In the genomic region with DNA sequence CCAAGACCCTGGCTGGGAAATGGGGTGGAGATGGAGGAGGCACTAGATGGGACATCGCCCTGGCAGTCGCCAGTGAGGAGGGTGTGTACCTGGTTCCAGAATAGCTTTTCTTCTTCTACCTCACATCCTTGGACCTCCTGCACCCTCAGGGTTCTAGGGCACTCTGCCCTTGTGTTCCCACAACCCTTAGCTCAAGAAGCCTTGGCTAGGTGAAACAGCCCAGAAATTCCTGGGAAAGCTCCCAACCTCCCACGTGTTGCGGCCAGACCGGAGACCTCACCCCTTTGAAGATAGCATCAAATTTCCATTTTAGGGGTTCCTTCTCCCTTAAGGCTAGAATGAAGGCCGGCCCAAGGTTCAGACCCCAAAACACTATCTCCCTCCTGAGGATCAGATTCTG, we compare ENCODE assay signal across 9 mouse cellular contexts. TPM values are rescaled to one million over a fixed set of nuclear protein-coding genes. Genes with fewer than 3 reads are reported as not detected.
DNase-seq lines count a peak whose midpoint lies in the region; ATAC-seq and TF ChIP-seq lines count a peak whose summit lies in the region.
"Had no signal": no experiment of that assay in that cellular context is flagged by ENCODE, and none has a peak within 500 bp of the region (broad histone marks: within the 10 kb centered on the region; RNA-seq: fewer than 3 reads in every experiment).

No protein-coding gene starts in this region.

- no peak overlapping the region for H3K27ac ChIP-seq in heart, embryonic 12.5 days (ENCODE audit: poor library complexity, severe bottlenecking)
- H3K27ac ChIP-seq in lung, embryonic 16.5 days (ENCODE audit: low read length), result no peak overlapping the region
- H3K27ac ChIP-seq in embryonic facial prominence, embryonic 12.5 days, result no peak overlapping the region
- H3K27ac ChIP-seq in liver, postnatal 0 days (ENCODE audit: low read depth), result no peak overlapping the region

- peak overlapping the region; percentile 55 for H3K4me3 ChIP-seq in heart, embryonic 12.5 days
- H3K4me3 ChIP-seq in lung, embryonic 16.5 days (ENCODE audit: low read length), result peak overlapping the region; percentile 51
- H3K4me3 ChIP-seq in embryonic facial prominence, embryonic 12.5 days, result peak overlapping the region; percentile 47; the same call in 1 of the 2 replicates
- H3K4me3 ChIP-seq in liver, postnatal 0 days (ENCODE audit: low read depth, low read length), result 0 out of 2 replicates have a peak overlapping the region, but pooled peaks have one; percentile 47

- peaks cover 27% of the 10 kb centered on the region for H3K4me1 ChIP-seq in heart, embryonic 12.5 days (replicated peaks)
- peaks cover 13% of the 10 kb centered on the region for H3K4me1 ChIP-seq in lung, embryonic 16.5 days (replicated peaks; ENCODE audit: control insufficient read depth, insufficient read depth, low read length)
- H3K4me1 ChIP-seq in embryonic facial prominence, embryonic 12.5 days, result peaks cover 23% of the 10 kb centered on the region
- H3K4me1 ChIP-seq in liver, postnatal 0 days (ENCODE audit: insufficient read depth), result peaks cover 6% of the 10 kb centered on the region

- TF ChIP-seq CTCF in liver, postnatal 0 days (IDR thresholded peaks at IDR 0.05; ENCODE audit: low read depth), result no peak

- no peak for ATAC-seq in heart, embryonic 12.5 days (ENCODE audit: insufficient number of reproducible peaks, low FRiP score)
- no peak for ATAC-seq in lung, embryonic 16.5 days (ENCODE audit: low read depth)
- ATAC-seq in embryonic facial prominence, embryonic 12.5 days (ENCODE audit: insufficient number of reproducible peaks, insufficient read depth, low FRiP score, low TSS enrichment), result no peak
- no peak for ATAC-seq in liver, postnatal 0 days

- intact Hi-C loops in left cerebral cortex, postnatal 14 days (cut with DNase I), result no loop called here

- DNase-seq in heart, adult 9 months (ENCODE audit: low spot score in 2 of 2), result no peak
- DNase-seq in lung, postnatal 4 days, result no peak
- no peak for DNase-seq in liver, postnatal 0 days
- DNase-seq in cerebellum, adult 18-20 months, result no peak
- no peak for DNase-seq in left cerebral cortex, postnatal 14 days (ENCODE audit: low spot score in 2 of 2)

- no peak for TF ChIP-seq EP300 in liver, postnatal 0 days (IDR thresholded peaks at IDR 0.05; ENCODE audit: low read depth)

- H3K9ac ChIP-seq in heart, embryonic 12.5 days, result peak overlapping the region; percentile 60; the same call in 1 of the 2 replicates
- H3K9ac ChIP-seq in lung, embryonic 16.5 days (ENCODE audit: low read length), result no peak overlapping the region; the same call in 1 of the 2 replicates
- H3K9ac ChIP-seq in embryonic facial prominence, embryonic 12.5 days, result 0 out of 2 replicates have a peak overlapping the region, but pooled peaks have one; percentile 50
- 0 out of 2 replicates have a peak overlapping the region, but pooled peaks have one; percentile 58 for H3K9ac ChIP-seq in liver, postnatal 0 days (replicated peaks)

- no peaks in the 10 kb centered on the region for H3K36me3 ChIP-seq in heart, embryonic 12.5 days
- no peaks in the 10 kb centered on the region for H3K36me3 ChIP-seq in lung, embryonic 16.5 days (ENCODE audit: control insufficient read depth, insufficient read depth, low read length)
- H3K36me3 ChIP-seq in embryonic facial prominence, embryonic 12.5 days, result no peaks in the 10 kb centered on the region
- H3K36me3 ChIP-seq in liver, postnatal 0 days (replicated peaks; ENCODE audit: insufficient read depth, low read length), result no peaks in the 10 kb centered on the region

- no peaks in the 10 kb centered on the region for H3K9me3 ChIP-seq in heart, embryonic 12.5 days (replicated peaks)
- H3K9me3 ChIP-seq in lung, embryonic 16.5 days (ENCODE audit: control insufficient read depth, low read length), result no peaks in the 10 kb centered on the region
- no peaks in the 10 kb centered on the region for H3K9me3 ChIP-seq in embryonic facial prominence, embryonic 12.5 days
- no peaks in the 10 kb centered on the region for H3K9me3 ChIP-seq in liver, postnatal 0 days (ENCODE audit: low read length)

- H3K4me2 ChIP-seq in heart, embryonic 12.5 days, result peak overlapping the region; percentile 79
- peak overlapping the region; percentile 62 for H3K4me2 ChIP-seq in lung, embryonic 16.5 days (ENCODE audit: low read depth, low read length)
- H3K4me2 ChIP-seq in embryonic facial prominence, embryonic 12.5 days (replicated peaks), result peak overlapping the region; percentile 71; the same call in 1 of the 2 replicates
- H3K4me2 ChIP-seq in liver, postnatal 0 days (ENCODE audit: low read depth, low read length), result peak overlapping the region; percentile 79

- H3K27me3 ChIP-seq in heart, embryonic 12.5 days (replicated peaks), result peaks cover 63% of the 10 kb centered on the region
- peaks cover 27% of the 10 kb centered on the region for H3K27me3 ChIP-seq in lung, embryonic 16.5 days (ENCODE audit: control insufficient read depth, insufficient read depth, low read depth, low read length)
- peaks cover 33% of the 10 kb centered on the region for H3K27me3 ChIP-seq in embryonic facial prominence, embryonic 12.5 days
- peaks cover 62% of the 10 kb centered on the region for H3K27me3 ChIP-seq in liver, postnatal 0 days (ENCODE audit: insufficient read depth, low read length)

- 36% methylated on average over 6 of the region's 6 CpGs for WGBS in heart, embryonic 12.5 days
- 44% methylated on average over 6 of the region's 6 CpGs for WGBS in lung, embryonic 16.5 days
- WGBS in embryonic facial prominence, embryonic 12.5 days, result 30% methylated on average over 6 of the region's 6 CpGs
- 53% methylated on average over 6 of the region's 6 CpGs for WGBS in liver, postnatal 0 days (ENCODE audit: insufficient replicate concordance)

RNA-seq across cellular contexts. Expression of gene Tent5b, which starts 0.8 kb away (rescaled TPM):
- polyA plus RNA-seq in heart, embryonic 12.5 days (2016; fragmentation: Nextera tagmentation; extraction: Ambion mirVana), result 0.88 and 1.3 TPM in 2 replicates
- polyA plus RNA-seq in lung, embryonic 16.5 days (2015; fragmentation: Nextera tagmentation; extraction: Ambion mirVana), result 1.6 and 1.9 TPM in 2 replicates
- polyA plus RNA-seq in embryonic facial prominence, embryonic 12.5 days (2016; fragmentation: Nextera tagmentation; extraction: Ambion mirVana), result 1.9 and 2.1 TPM in 2 replicates
- 0.07 and 0.08 TPM in 2 replicates for polyA plus RNA-seq in liver, postnatal 0 days (2015; fragmentation: Nextera tagmentation; extraction: Ambion mirVana)
- not detected for total RNA-seq in left cerebral cortex, postnatal 14 days (2021)

RNA-seq across cellular contexts. Expression of gene Trnp1, which starts 17.6 kb away (rescaled TPM):
- 1.2 TPM in 2 replicates for polyA plus RNA-seq in heart, embryonic 12.5 days (2016; fragmentation: Nextera tagmentation; extraction: Ambion mirVana)
- polyA plus RNA-seq in lung, embryonic 16.5 days (2015; fragmentation: Nextera tagmentation; extraction: Ambion mirVana), result 0.18 and 0.79 TPM in 2 replicates
- 4.2 and 4.6 TPM in 2 replicates for polyA plus RNA-seq in embryonic facial prominence, embryonic 12.5 days (2016; fragmentation: Nextera tagmentation; extraction: Ambion mirVana)
- polyA plus RNA-seq in liver, postnatal 0 days (2015; fragmentation: Nextera tagmentation; extraction: Ambion mirVana), result 0.34 TPM in 1 of 2 replicates, not detected in the other
- 100 to 1,000 TPM; 150 to 170 TPM for total RNA-seq in left cerebral cortex, postnatal 14 days (2021)

RNA-seq across cellular contexts. Expression of gene Kdf1, which starts 38.0 kb away (rescaled TPM):
- 0.42 and 0.78 TPM in 2 replicates for polyA plus RNA-seq in heart, embryonic 12.5 days (2016; fragmentation: Nextera tagmentation; extraction: Ambion mirVana)
- polyA plus RNA-seq in lung, embryonic 16.5 days (2015; fragmentation: Nextera tagmentation; extraction: Ambion mirVana), result 30.4 and 33.3 TPM in 2 replicates
- polyA plus RNA-seq in embryonic facial prominence, embryonic 12.5 days (2016; fragmentation: Nextera tagmentation; extraction: Ambion mirVana), result 10.3 and 12.2 TPM in 2 replicates
- polyA plus RNA-seq in liver, postnatal 0 days (2015; fragmentation: Nextera tagmentation; extraction: Ambion mirVana), result 5.5 and 5.9 TPM in 2 replicates
- total RNA-seq in left cerebral cortex, postnatal 14 days (2021), result not detected
- total RNA-seq: layer of hippocampus, postnatal 14 days had no signal
